Mouse (Mus musculus) ovary, postnatal 36 days (tissue): ENCODE measurements around the gene Rrbp1.

ENCODE experiments used
- DNase-seq: peaks from one replicate; pipeline ENCODE4 v3.0.0; 2022; ENCODE audit warnings: low spot score, mixed read lengths

The Rrbp1 gene

GRCm38 (mm10) chr2:143955004-143955403, 56.1 kb downstream of the Rrbp1 start:
- DNase-seq: no peak

GRCm38 (mm10) chr2:143953944-143954343, 57.1 kb downstream of the Rrbp1 start:
- no peak for DNase-seq

- DNase-seq: peak; percentile 31
Measured at GRCm38 (mm10) chr2:143951546-143952315, 59.3 kb downstream of the Rrbp1 start.

GRCm38 (mm10) chr2:143951028-143951420, 60.0 kb downstream of the Rrbp1 start:
- DNase-seq: no peak

- no peak for DNase-seq
Measured at GRCm38 (mm10) chr2:143950290-143951027, 60.6 kb downstream of the Rrbp1 start.

- DNase-seq: no peak
Measured at GRCm38 (mm10) chr2:143949217-143949616, 61.8 kb downstream of the Rrbp1 start.

GRCm38 (mm10) chr2:143948416-143948815, 62.6 kb downstream of the Rrbp1 start:
- no peak for DNase-seq

- DNase-seq: no peak
Measured at GRCm38 (mm10) chr2:143947981-143948380, 63.1 kb downstream of the Rrbp1 start.

- no peak for DNase-seq
Measured at GRCm38 (mm10) chr2:143946399-143946798, 64.7 kb downstream of the Rrbp1 start.

GRCm38 (mm10) chr2:143945466-143946075, 65.5 kb downstream of the Rrbp1 start:
- DNase-seq: peak; percentile 26

GRCm38 (mm10) chr2:143944796-143945195, 66.3 kb downstream of the Rrbp1 start:
- DNase-seq: no peak

GRCm38 (mm10) chr2:143940406-143940805, 70.7 kb downstream of the Rrbp1 start:
- DNase-seq: no peak

- DNase-seq: no peak
Measured at GRCm38 (mm10) chr2:143937861-143938260, 73.2 kb downstream of the Rrbp1 start.

GRCm38 (mm10) chr2:143934439-143934838, 76.6 kb downstream of the Rrbp1 start:
- DNase-seq: no peak

GRCm38 (mm10) chr2:143933516-143933915, 77.5 kb downstream of the Rrbp1 start:
- DNase-seq: no peak

GRCm38 (mm10) chr2:143932340-143932873, 78.7 kb downstream of the Rrbp1 start:
- no peak for DNase-seq

GRCm38 (mm10) chr2:143929607-143930311, 81.3 kb downstream of the Rrbp1 start:
- no peak for DNase-seq

- no peak for DNase-seq
Measured at GRCm38 (mm10) chr2:143925826-143926225, 85.2 kb downstream of the Rrbp1 start.

- DNase-seq: no peak
Measured at GRCm38 (mm10) chr2:143924085-143924484, 87.0 kb downstream of the Rrbp1 start.

GRCm38 (mm10) chr2:143918831-143919502, 92.1 kb downstream of the Rrbp1 start:
- no peak for DNase-seq

- no peak for DNase-seq
Measured at GRCm38 (mm10) chr2:143917622-143918021, 93.4 kb downstream of the Rrbp1 start.
